Mouse (Mus musculus): Measurements from ENCODE around the gene Lyrm4.

DNA sequence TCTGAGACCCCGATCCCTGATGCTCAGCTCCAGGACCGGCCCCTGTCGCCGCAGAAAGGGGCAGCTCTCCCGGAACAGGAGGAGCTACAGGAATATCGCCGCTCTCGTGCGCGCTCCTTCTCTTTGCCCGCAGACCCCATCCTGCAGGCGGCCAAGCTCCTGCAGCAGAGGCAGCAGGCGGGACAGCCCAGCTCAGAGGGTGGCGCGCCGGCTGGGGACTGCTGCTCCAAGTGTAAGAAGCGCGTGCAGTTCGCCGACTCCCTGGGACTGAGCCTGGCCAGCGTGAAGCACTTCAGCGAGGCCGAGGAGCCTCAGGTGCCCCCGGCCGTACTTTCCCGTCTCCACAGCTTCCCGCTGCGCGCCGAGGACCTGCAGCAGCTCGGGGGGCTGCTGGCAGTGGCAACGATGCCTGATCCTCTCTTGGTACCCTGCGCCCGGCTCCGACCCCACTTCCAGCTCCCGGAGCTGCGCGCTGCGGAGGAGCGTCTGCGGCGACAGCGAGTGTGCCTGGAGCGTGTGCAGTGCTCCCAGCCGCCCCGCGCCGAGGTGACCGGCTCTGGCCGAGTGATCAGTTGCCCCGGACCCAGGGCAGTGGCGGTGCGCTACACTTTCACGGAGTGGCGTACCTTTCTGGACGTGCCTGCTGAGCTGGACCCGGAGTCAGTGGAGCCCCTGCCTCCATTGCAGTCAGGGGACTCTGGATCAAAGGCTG is 148.5 kb downstream of the Lyrm4 start:
- TF ChIP-seq CHD2 (IDR thresholded peaks at IDR 0.05; ENCODE audit: low read depth, low read length): no peak
- TF ChIP-seq ZC3H11A (IDR thresholded peaks at IDR 0.05; ENCODE audit: borderline replicate concordance, low read depth, low read length): no peak
- no peak for TF ChIP-seq MAFK (IDR thresholded peaks at IDR 0.05; ENCODE audit: insufficient read depth, low read depth, low read length)
